In genomic region chr9:31255953-31256352, GRCm38 (mm10) we compare ENCODE assay signal across 17 mouse cellular contexts. TPM values are rescaled to one million over a fixed set of nuclear protein-coding genes. Genes with fewer than 3 reads are reported as not detected.
DNase-seq lines count a peak whose midpoint lies in the region; ATAC-seq and TF ChIP-seq lines count a peak whose summit lies in the region.
"Had no signal": no experiment of that assay in that cellular context is flagged by ENCODE, and none has a peak within 500 bp of the region (broad histone marks: within the 10 kb centered on the region; RNA-seq: fewer than 3 reads in every experiment).

No protein-coding gene starts in this region.

- peaks cover 1% of the 10 kb centered on the region; the same call in 1 of the 2 replicates for H3K79me2 ChIP-seq in MEL (ENCODE audit: control insufficient read depth, insufficient read depth, low read length, poor library complexity)

- H3K27ac ChIP-seq in MEL (ENCODE audit: control insufficient read depth, low read depth, low read length): peak overlapping the region; percentile 33
- H3K27ac ChIP-seq in liver, embryonic 15.5 days (replicated peaks): peak overlapping the region; percentile 96
- H3K27ac ChIP-seq in forebrain, embryonic 14.5 days (ENCODE audit: low read depth, low read length): no peak overlapping the region
- H3K27ac ChIP-seq in midbrain, postnatal 0 days (ENCODE audit: low read depth, low read length): no peak overlapping the region
- H3K27ac ChIP-seq: embryonic facial prominence, embryonic 15.5 days; forebrain, embryonic 13.5 days; gastrocnemius, adult 2 months; hindbrain, embryonic 15.5 days had no signal

- H3K9me3 ChIP-seq in G1E (replicated peaks) (no peaks in the 10 kb centered on the region), MEL (replicated peaks; ENCODE audit: insufficient read depth, low read length) (no peaks in the 10 kb centered on the region)
- H3K9me3 ChIP-seq in liver, embryonic 15.5 days (replicated peaks): no peaks in the 10 kb centered on the region
- no peaks in the 10 kb centered on the region for H3K9me3 ChIP-seq in forebrain, embryonic 14.5 days (replicated peaks; ENCODE audit: control insufficient read depth, low read length)
- no peaks in the 10 kb centered on the region for H3K9me3 ChIP-seq in midbrain, postnatal 0 days (ENCODE audit: low read length)
- H3K9me3 ChIP-seq: embryonic facial prominence, embryonic 15.5 days; forebrain, embryonic 13.5 days; hindbrain, embryonic 15.5 days had no signal

- DNase-seq in G1E (ENCODE audit: low spot score) (no peak), MEL (ENCODE audit: low read depth, low spot score) (no peak)
- no peak for DNase-seq in layer of hippocampus, postnatal 14 days (ENCODE audit: low spot score in 2 of 2)
- DNase-seq in forebrain, embryonic 14.5 days (ENCODE audit: low spot score): no peak
- DNase-seq in midbrain, postnatal 0 days (ENCODE audit: low spot score): no peak
- DNase-seq: adrenal gland, postnatal 10 days; cerebellum, adult 2 months; cerebellum, postnatal 10 days; gastrocnemius, adult 2 months; gastrocnemius, postnatal 25 days; heart, postnatal 36 days had no signal

- TF ChIP-seq CTCF in G1E (IDR thresholded peaks at IDR 0.05; ENCODE audit: low read depth, low read length) (no peak), MEL (IDR thresholded peaks at IDR 0.05 in 2 of 3, conservative IDR thresholded peaks at IDR 0.05 in 1 of 3; ENCODE audit: control insufficient read depth in 1 of 3, insufficient read depth in 1 of 3, low read depth in 2 of 3, low read length in 3 of 3, poor library complexity in 1 of 3, severe bottlenecking in 1 of 3) (no peak)
- TF ChIP-seq CTCF in midbrain, postnatal 0 days (IDR thresholded peaks at IDR 0.05): no peak

- no peaks in the 10 kb centered on the region for H3K27me3 ChIP-seq in G1E (ENCODE audit: insufficient read depth, low read length)
- no peaks in the 10 kb centered on the region for H3K27me3 ChIP-seq in MEL (ENCODE audit: control insufficient read depth in 1 of 2, insufficient read depth in 2 of 2, low read length in 2 of 2)
- H3K27me3 ChIP-seq in liver, embryonic 15.5 days: no peaks in the 10 kb centered on the region
- no peaks in the 10 kb centered on the region for H3K27me3 ChIP-seq in forebrain, embryonic 14.5 days (replicated peaks; ENCODE audit: control insufficient read depth, insufficient read depth, low read length)
- H3K27me3 ChIP-seq in midbrain, postnatal 0 days (ENCODE audit: insufficient read depth, low read length): no peaks in the 10 kb centered on the region
- H3K27me3 ChIP-seq: embryonic facial prominence, embryonic 15.5 days; forebrain, embryonic 13.5 days; hindbrain, embryonic 15.5 days had no signal

- H3K4me1 ChIP-seq in G1E (ENCODE audit: insufficient read depth, low read depth, low read length) (peaks cover 76% of the 10 kb centered on the region), MEL (ENCODE audit: control insufficient read depth in 1 of 2, insufficient read depth in 2 of 2, low read length in 2 of 2) (peaks cover 15 to 30% of the 10 kb centered on the region in 2 experiments)
- peaks cover 82% of the 10 kb centered on the region for H3K4me1 ChIP-seq in liver, embryonic 15.5 days (replicated peaks)
- no peaks in the 10 kb centered on the region for H3K4me1 ChIP-seq in forebrain, embryonic 14.5 days (ENCODE audit: control insufficient read depth, insufficient read depth, low read length)
- no peaks in the 10 kb centered on the region for H3K4me1 ChIP-seq in midbrain, postnatal 0 days (ENCODE audit: insufficient read depth, low read length)
- H3K4me1 ChIP-seq: embryonic facial prominence, embryonic 15.5 days; forebrain, embryonic 13.5 days; hindbrain, embryonic 15.5 days had no signal

- peak overlapping the region; percentile 69 for H3K4me2 ChIP-seq in liver, embryonic 15.5 days
- no peak overlapping the region for H3K4me2 ChIP-seq in forebrain, embryonic 14.5 days (ENCODE audit: low read length)
- H3K4me2 ChIP-seq in midbrain, postnatal 0 days (ENCODE audit: low read depth, low read length, poor library complexity, severe bottlenecking): no peak overlapping the region
- H3K4me2 ChIP-seq: embryonic facial prominence, embryonic 15.5 days; forebrain, embryonic 13.5 days; hindbrain, embryonic 15.5 days had no signal

- no peak for TF ChIP-seq POLR2A in MEL (IDR thresholded peaks at IDR 0.05; ENCODE audit: control insufficient read depth in 1 of 2, insufficient read depth in 1 of 2, low read depth in 1 of 2, low read length in 2 of 2, poor library complexity in 1 of 2)

- 27% methylated on average over 7 of the region's 7 CpGs for WGBS in liver, embryonic 15.5 days (ENCODE audit: insufficient replicate concordance)
- 37% methylated on average over 7 of the region's 7 CpGs for WGBS in forebrain, embryonic 14.5 days
- WGBS in midbrain, postnatal 0 days: 75% methylated on average over 7 of the region's 7 CpGs

- no peak for TF ChIP-seq RAD21 in MEL (IDR thresholded peaks at IDR 0.05; ENCODE audit: low read depth, low read length)

- H3K4me3 ChIP-seq in G1E (ENCODE audit: low read depth, low read length): peak overlapping the region; percentile 31; the same call in 1 of the 2 replicates
- no peak overlapping the region for H3K4me3 ChIP-seq in MEL (ENCODE audit: control insufficient read depth in 1 of 2, insufficient read depth in 1 of 2, low read depth in 2 of 2, low read length in 2 of 2)
- 0 out of 2 replicates have a peak overlapping the region, but pooled peaks have one; percentile 2 for H3K4me3 ChIP-seq in liver, embryonic 15.5 days (replicated peaks)
- H3K4me3 ChIP-seq in forebrain, embryonic 14.5 days (ENCODE audit: low read depth, low read length): no peak overlapping the region
- H3K4me3 ChIP-seq in midbrain, postnatal 0 days (ENCODE audit: low read depth, low read length): no peak overlapping the region
- H3K4me3 ChIP-seq: embryonic facial prominence, embryonic 15.5 days; forebrain, embryonic 13.5 days; gastrocnemius, adult 2 months; hindbrain, embryonic 15.5 days had no signal

- no peak overlapping the region for H3K9ac ChIP-seq in MEL (ENCODE audit: control insufficient read depth, low read depth, low read length, poor library complexity, severe bottlenecking)
- H3K9ac ChIP-seq in liver, embryonic 15.5 days: 0 out of 2 replicates have a peak overlapping the region, but pooled peaks have one; percentile 36
- H3K9ac ChIP-seq in forebrain, embryonic 14.5 days (ENCODE audit: low read length): no peak overlapping the region
- H3K9ac ChIP-seq in midbrain, postnatal 0 days (replicated peaks; ENCODE audit: low read length, poor library complexity, severe bottlenecking): no peak overlapping the region
- H3K9ac ChIP-seq: embryonic facial prominence, embryonic 15.5 days; forebrain, embryonic 13.5 days; hindbrain, embryonic 15.5 days had no signal

- 0 out of 2 replicates have a peak, but pooled peaks have one; percentile 1 for ATAC-seq in G1E (ENCODE audit: extremely low read depth, insufficient number of reproducible peaks, low FRiP score, poor library complexity, severe bottlenecking)
- 0 out of 2 replicates have a peak, but pooled peaks have one; percentile 22 for ATAC-seq in erythroid progenitor cell, adult 5-6 weeks (replicated peaks; ENCODE audit: low FRiP score, poor library complexity, severe bottlenecking)
- 0 out of 2 replicates have a peak, but pooled peaks have one; percentile 6 for ATAC-seq in liver, embryonic 15.5 days (ENCODE audit: insufficient read depth)
- ATAC-seq in forebrain, embryonic 14.5 days: no peak
- ATAC-seq in megakaryocyte, adult 5-6 weeks (ENCODE audit: poor library complexity, severe bottlenecking): no peak
- no peak for ATAC-seq in midbrain, postnatal 0 days (ENCODE audit: low FRiP score)
- ATAC-seq: forebrain, embryonic 13.5 days had no signal

- TF ChIP-seq EP300 in MEL (IDR thresholded peaks at IDR 0.05; ENCODE audit: low read depth in 1 of 2, low read length in 2 of 2): peak; percentile 55 to 77

- H3K36me3 ChIP-seq in G1E (replicated peaks) (no peaks in the 10 kb centered on the region), MEL (ENCODE audit: control insufficient read depth in 1 of 2, insufficient read depth in 2 of 2, low read length in 2 of 2) (peaks cover 0 to 28% of the 10 kb centered on the region in 2 experiments; a peak in 2 of 4 replicates)
- H3K36me3 ChIP-seq in liver, embryonic 15.5 days (replicated peaks): no peaks in the 10 kb centered on the region
- H3K36me3 ChIP-seq in forebrain, embryonic 14.5 days (ENCODE audit: control insufficient read depth, insufficient read depth, low read length): no peaks in the 10 kb centered on the region
- H3K36me3 ChIP-seq in midbrain, postnatal 0 days (ENCODE audit: insufficient read depth, low read length): no peaks in the 10 kb centered on the region
- H3K36me3 ChIP-seq: embryonic facial prominence, embryonic 15.5 days; hindbrain, embryonic 15.5 days had no signal

RNA-seq across cellular contexts. Expression of gene Prdm10, which starts 24.4 kb away (rescaled TPM):
- total RNA-seq in G1E (2014; fragmentation: Nextera tagmentation) (12.0 and 19.9 TPM in 2 replicates), G1E (2017) (9.5 and 9.9 TPM in 2 replicates), MEL (2012; rRNA removed) (3.4 and 4.9 TPM in 2 replicates)
- polyA plus RNA-seq in G1E (2012) (3.6 and 5.3 TPM in 2 replicates), MEL (2012; ENCODE audit: insufficient read depth in 1 of 2, insufficient read length in 2 of 2, low read depth in 1 of 2, low replicate concordance in 2 of 2, missing spikeins in 1 of 2) (1 to 10 TPM in 1 of 2 experiments, not detected in 1; 8.7 TPM)
- 25.6 and 25.9 TPM in 2 replicates for total RNA-seq in erythroid progenitor cell, adult 5-6 weeks (2015; ENCODE audit: low replicate concordance)
- total RNA-seq in erythroid progenitor cell, adult 5-6 weeks (2017; ENCODE audit: low replicate concordance): 30.8 and 32.2 TPM in 2 replicates
- 2.3 and 3.0 TPM in 2 replicates for polyA plus RNA-seq in liver, embryonic 15.5 days (2015; fragmentation: Nextera tagmentation; extraction: Ambion mirVana)
- 10 to 100 TPM; 16.8 to 17.2 TPM for total RNA-seq in layer of hippocampus, postnatal 14 days (2021)
- 7.3 and 9.7 TPM in 2 replicates for polyA plus RNA-seq in forebrain, embryonic 14.5 days (2014; fragmentation: Nextera tagmentation; extraction: Ambion mirVana)
- total RNA-seq in megakaryocyte, adult 5-6 weeks (2015): 10.4 and 13.3 TPM in 2 replicates
- 8.3 and 9.4 TPM in 2 replicates for total RNA-seq in megakaryocyte, adult 5-6 weeks (2017)
- 14.8 and 17.3 TPM in 2 replicates for total RNA-seq in midbrain, postnatal 0 days (2014; rRNA removed)
- 4.6 and 5.0 TPM in 2 replicates for polyA plus RNA-seq in midbrain, postnatal 0 days (2015; fragmentation: Nextera tagmentation; extraction: Ambion mirVana)

RNA-seq across cellular contexts. Expression of gene Aplp2, which starts 44.3 kb away (rescaled TPM):
- total RNA-seq in G1E (2014; fragmentation: Nextera tagmentation) (721 and 724 TPM in 2 replicates), G1E (2017) (454 and 492 TPM in 2 replicates), MEL (2012; rRNA removed) (33.5 and 37.6 TPM in 2 replicates)
- polyA plus RNA-seq in G1E (2012) (65.1 and 79.4 TPM in 2 replicates), MEL (2012; ENCODE audit: insufficient read depth in 1 of 2, insufficient read length in 2 of 2, low read depth in 1 of 2, low replicate concordance in 2 of 2, missing spikeins in 1 of 2) (10 to 100 TPM in 1 of 2 experiments, not detected in 1; 60.6 TPM)
- total RNA-seq in erythroid progenitor cell, adult 5-6 weeks (2015; ENCODE audit: low replicate concordance): 268 and 297 TPM in 2 replicates
- total RNA-seq in erythroid progenitor cell, adult 5-6 weeks (2017; ENCODE audit: low replicate concordance): 307 and 428 TPM in 2 replicates
- 182 and 192 TPM in 2 replicates for polyA plus RNA-seq in liver, embryonic 15.5 days (2015; fragmentation: Nextera tagmentation; extraction: Ambion mirVana)
- 100 to 1,000 TPM; 441 to 464 TPM for total RNA-seq in layer of hippocampus, postnatal 14 days (2021)
- 208 and 237 TPM in 2 replicates for polyA plus RNA-seq in forebrain, embryonic 14.5 days (2014; fragmentation: Nextera tagmentation; extraction: Ambion mirVana)
- 68.9 and 88.0 TPM in 2 replicates for total RNA-seq in megakaryocyte, adult 5-6 weeks (2015)
- total RNA-seq in megakaryocyte, adult 5-6 weeks (2017): 101 and 113 TPM in 2 replicates
- total RNA-seq in midbrain, postnatal 0 days (2014; rRNA removed): 379 and 425 TPM in 2 replicates
- 406 and 441 TPM in 2 replicates for polyA plus RNA-seq in midbrain, postnatal 0 days (2015; fragmentation: Nextera tagmentation; extraction: Ambion mirVana)

Comparison
In these comparisons a context has a peak if more than half of its experiments do, and no peak if none do; other contexts are left out.
1. ATAC-seq: peak in G1E (single experiment), erythroid progenitor cell, adult 5-6 weeks (single experiment) and liver, embryonic 15.5 days (single experiment); none in forebrain, embryonic 14.5 days (single experiment), megakaryocyte, adult 5-6 weeks (single experiment) and midbrain, postnatal 0 days (single experiment).
2. H3K4me3 ChIP-seq: peak in G1E (single experiment) and liver, embryonic 15.5 days (single experiment); none in MEL (0 of 2), forebrain, embryonic 14.5 days (single experiment) and midbrain, postnatal 0 days (single experiment).
3. H3K27ac ChIP-seq: peak in MEL (single experiment) and liver, embryonic 15.5 days (single experiment); none in forebrain, embryonic 14.5 days (single experiment) and midbrain, postnatal 0 days (single experiment).